Mouse (Mus musculus) right cerebral cortex, postnatal 14 days (tissue): ENCODE data around the gene Ttc30a2.
"Not testable (repeated sequence)": the region's sequence is repeated elsewhere in the genome, so short reads cannot be mapped to it uniquely, and the experiment has no call there.

Experiments
- DNase-seq: peaks from one replicate; pipeline ENCODE4 v3.0.0; 2022

Ttc30a2 gene

DNA sequence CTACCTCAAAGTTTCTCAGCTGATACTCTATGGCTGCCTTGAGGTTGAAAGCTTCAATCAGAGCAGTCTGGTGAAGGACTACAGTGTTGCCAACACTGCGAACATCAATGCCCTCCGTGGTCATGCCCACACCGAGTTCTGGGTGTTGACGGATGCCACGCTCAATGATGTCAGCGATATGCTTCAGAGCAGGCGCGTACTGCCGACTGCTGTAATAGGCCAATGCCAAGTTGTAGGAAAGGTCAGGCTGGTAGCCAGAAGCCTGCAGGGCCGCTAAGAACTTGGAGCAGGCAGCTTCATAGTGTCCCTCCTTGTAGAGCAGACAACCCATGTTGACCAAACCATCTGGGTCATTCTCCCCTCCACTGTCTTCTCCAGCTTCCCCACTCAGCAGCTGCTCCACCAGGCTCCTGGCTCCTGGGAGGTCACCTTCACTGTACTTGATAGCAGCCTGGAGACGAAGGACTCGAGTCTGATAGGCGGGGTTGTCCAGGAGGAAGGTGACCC lies 3.0 kb upstream of the Ttc30a2 start:
- DNase-seq = not testable (repeated sequence)

DNA sequence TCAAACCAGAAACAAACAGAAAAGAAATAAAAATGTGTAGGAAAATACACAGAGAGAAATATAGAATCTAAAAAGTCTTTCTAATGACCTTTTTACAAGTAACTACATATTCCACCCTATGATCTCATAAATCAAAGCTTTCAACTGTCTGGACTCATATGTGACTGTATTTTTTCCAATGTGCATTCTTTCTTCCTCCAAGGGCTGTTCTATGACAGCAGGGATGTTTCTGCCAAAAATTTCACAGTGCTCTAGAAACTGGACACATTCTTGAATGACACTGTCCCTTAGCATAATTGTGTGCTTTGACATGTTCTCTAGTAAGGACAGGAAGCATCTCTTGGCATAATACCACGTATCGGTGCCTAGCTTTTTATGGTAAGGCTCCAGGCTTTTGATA lies 1.9 kb downstream of the Ttc30a2 start:
- not testable (repeated sequence) for DNase-seq

DNA sequence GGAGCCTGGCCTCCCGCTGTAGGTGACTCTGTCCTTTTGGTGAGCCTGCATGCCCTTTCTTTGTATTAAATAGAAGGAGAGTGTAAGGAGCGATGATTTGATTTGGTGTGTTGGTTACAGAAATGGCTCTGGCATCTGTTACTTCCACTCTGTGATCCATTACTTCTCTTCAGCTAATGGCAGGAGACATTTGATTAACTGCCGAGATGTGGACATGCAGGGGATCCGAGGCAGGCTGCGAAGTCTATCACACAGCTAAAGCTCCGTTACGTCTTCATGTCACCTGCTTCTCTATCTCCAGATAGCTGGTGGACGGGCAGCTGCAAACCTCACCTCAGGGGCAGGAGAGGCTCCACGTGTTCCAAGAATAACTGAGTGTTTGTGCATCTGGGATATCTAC lies 3.8 kb downstream of the Ttc30a2 start:
- no peak for DNase-seq

DNA sequence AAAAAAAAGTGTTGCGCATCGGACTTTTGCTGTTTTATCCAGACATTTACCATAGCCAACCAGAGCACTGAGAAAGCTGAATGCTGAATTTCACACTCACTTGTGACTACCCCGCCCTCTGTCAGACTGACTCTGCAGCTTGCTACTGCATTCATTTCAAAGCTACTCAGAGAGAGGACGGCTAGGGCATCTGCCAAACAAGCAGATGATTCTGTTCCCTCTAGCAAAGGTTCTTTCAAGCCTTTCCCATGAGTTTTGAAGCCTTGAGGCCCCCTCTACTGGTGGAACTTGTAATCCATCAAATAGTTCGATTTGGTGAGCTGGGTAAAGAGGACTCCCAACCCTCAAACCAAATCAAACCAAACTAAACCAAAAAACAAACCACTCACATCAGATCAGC lies 13.0 kb downstream of the Ttc30a2 start:
- peak; percentile 43 for DNase-seq

DNA sequence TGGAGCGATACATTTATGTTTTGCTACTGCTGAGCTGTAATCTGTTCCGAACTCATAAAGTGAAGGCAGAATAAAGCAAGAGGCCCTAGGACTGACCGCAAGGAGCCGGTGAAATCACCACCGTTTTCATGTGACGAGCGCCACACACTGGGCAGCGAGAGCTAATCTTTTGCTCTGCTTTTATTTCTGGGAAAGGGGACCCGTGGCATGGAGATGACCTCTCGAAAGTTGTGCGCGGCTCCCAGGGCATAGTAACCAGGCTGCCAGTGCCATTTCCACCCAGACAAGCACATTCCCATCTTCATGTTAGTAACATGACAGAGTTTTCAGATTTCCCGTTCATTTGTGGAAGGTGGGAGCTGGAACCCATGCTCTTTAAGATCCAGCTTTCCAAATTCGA lies 13.5 kb downstream of the Ttc30a2 start:
- peak; percentile 58 for DNase-seq

DNA sequence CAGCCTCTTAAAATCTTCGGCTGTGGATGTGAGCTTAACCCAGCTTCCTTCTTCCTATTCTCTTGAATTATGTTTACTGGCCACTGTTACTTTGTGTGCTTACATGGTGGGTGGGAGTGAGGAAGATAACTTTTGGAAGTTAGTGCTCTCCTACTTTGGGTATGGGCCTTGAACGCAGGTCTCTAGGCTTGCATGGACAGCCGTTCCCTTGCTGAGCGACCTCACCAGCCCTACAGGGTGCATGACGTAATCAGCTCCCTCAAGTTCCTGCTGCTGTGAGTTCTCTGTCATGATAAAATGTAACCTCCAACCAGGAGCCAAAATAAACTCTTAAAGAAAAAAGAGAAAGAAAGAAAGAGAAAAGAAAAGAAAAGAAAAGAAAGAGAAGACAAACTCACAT lies 13.9 kb downstream of the Ttc30a2 start:
- no peak for DNase-seq

DNA sequence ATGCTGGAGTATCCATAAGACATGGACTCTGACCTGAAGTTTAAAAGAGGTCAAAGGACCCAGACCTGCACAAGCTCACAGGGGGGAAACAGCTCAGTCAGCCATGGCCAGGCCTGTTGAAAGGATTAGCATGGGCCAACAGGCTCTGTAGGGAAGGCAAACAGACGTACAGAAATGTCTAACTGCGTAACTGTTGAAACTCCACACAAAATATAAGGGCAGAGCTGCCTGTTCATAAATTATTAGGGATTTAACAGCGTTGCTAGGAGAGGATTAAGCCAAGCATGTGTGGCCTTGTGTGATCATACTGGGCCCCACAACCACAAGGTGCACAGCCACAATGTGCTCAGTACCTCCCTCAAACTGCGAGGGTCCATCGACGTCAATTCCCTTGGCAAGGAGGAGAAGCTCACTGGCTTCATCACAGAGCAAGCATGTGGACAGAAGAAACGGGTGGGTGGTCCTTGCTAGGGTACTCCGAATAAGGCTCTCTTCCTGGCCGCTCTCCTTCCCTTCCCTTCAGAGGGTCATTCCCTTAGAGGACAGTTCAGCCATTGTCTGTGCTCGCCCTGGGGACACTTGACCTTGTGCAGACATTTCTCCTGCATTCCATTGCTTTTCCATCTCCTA lies 14.6 kb downstream of the Ttc30a2 start:
- DNase-seq = no peak

DNA sequence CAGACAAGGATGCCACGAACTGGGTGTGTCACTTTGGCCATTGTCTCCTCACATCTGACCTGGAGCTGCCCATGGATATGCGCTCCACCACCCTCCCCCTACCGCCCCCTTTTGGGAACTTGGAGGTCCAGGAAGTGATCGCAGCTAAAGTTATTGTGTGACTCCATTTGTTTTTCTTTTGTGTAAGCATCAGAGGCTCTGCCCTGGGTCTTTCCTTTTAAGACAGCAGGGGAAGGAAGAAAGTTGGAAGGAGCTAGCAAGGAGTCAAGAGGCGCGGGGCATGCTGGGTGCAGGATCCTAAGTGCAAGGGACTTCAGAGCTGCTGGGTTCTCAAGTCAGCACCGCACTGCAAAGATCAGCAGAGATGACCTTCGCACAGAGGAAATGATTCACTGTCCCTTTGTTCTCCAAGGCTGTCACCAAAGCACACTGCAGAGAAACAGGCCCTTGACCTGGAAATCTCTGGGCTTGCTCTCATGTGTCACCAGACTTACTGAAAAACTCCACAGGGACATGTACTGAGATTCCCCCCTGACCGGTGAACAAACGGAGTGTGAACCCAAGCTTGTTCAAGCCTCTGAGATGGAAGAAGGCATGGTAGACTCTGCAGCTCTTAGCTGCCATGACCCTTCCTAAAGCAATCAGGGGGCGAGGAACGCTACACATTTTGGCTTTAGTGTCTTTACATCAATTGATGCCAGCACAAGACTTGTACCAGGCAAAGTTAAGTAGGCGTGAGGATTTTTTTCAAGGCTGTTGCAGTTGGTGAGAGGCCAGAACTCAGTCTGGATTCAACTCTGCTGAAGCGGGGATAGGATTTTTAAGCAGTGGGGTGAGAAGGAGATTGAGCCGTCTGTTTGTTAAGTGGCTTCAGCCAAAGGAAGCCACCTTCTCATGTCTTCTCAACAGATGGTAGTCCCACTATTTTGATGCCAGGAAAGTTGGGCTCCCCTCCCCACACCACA lies 17.3 kb downstream of the Ttc30a2 start:
- DNase-seq = no peak

DNA sequence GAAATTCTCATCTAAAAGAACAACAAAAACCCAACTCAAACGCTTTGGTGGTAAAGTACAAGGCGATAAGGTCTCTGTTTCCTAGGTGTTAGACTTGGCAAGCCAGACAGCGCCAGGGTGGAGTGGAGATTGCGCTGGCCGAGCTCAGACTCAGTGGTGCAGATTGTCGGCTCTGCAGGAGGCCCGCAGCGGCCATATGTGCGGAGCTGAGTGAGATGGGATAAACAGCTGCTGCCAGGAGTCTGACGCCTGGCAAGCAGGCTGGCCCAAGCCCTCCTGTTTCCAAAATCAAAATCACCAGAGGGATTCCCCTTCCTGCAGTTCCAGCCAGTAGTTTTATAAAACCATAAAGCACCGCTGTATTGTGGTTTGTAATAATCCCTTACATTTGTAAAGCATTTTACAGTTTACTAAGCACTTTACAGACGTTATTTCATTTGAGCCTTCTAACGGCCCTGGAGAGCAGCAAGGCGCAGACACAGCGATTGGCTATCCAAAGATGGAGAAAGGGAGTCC lies 18.1 kb downstream of the Ttc30a2 start:
- no peak for DNase-seq

DNA sequence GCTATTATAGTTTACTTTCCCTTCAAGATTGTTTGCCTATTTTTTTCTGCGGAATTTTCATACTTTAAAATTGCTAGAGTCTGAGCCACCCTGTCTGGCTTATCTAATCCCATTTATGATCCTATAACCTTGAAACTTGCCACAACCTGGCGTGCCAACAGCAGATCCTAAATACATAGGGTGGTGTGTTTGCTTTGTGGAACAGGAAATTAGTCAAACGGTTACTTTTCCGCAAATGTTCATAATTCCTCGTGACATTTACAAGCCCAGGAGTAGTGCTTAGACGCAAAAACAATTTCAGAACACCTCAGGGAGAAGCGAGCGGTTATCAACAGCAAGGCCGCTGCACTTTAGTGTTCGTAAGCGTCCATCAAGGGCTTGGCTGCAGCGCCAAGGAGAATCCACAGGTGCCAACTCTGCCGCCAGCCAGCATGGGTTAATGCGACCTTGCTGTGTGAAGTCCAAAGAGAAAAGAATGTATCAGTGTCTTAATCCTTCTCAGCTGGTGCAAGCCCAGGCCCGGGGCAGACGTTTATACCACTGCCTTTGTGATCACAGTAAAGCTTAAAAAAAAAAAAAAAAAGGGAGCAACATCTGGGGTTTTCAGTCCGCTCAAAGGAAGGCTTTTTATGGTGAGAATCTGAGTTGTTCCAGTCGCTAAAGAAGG lies 18.7 kb downstream of the Ttc30a2 start:
- no peak for DNase-seq

DNA sequence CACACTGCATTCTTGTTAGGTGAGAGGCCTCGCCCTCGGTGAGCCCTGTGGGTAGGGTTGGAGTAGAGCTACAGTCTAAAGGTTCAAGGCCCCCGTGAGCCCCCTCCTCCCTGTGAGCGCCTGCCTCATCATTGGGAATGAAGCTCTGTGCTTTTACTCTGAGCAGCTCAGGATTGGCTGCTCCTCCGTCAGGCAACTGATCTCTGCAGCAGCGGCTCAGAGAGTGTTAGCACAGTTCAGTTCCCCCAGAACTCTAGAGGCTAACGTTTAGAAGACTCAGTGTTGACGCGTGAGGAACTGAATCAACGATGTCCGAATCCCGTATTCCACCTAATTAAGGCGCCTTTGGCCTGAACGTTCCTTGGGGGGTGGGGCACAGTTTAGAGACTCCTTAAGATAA lies 22.3 kb downstream of the Ttc30a2 start:
- no peak for DNase-seq

DNA sequence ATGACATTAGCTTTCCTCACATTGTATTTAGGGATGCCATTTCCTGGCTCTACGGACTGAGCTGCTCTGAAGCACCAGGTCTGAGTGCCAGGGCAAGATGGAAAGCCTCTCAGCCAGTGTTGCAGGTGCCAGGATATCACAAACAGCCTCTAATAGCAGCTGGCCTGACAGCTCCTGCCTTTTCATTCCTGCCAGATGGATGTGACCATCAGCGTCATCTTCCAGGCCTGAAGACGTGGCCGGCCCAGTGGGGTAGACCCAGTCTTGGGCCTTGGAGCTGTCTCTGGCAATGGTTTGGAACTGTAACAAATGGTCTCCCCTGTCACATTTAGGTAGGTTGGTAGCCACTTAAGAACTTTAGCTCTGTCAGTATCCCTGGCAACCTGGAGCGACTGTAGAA lies 24.6 kb downstream of the Ttc30a2 start:
- no peak for DNase-seq

DNA sequence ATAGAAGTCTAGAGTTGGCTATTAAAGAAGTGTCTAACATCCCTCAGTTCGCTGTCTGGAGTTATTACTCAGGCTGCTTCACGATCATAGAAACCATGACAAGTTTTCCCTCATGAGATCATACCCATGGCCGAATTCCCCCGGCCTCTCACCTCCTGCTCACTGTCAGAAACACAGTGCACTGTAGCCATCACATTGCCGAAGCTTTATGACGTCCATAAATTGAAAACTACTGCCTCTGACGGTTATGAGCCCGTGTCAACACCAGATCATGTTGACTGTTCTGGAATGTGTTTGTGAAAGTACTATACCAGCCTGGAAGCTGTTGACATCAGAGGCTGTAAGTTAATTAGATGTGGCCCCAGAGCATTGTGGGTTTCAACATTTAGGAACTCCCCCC lies 27.3 kb downstream of the Ttc30a2 start:
- no peak for DNase-seq

DNA sequence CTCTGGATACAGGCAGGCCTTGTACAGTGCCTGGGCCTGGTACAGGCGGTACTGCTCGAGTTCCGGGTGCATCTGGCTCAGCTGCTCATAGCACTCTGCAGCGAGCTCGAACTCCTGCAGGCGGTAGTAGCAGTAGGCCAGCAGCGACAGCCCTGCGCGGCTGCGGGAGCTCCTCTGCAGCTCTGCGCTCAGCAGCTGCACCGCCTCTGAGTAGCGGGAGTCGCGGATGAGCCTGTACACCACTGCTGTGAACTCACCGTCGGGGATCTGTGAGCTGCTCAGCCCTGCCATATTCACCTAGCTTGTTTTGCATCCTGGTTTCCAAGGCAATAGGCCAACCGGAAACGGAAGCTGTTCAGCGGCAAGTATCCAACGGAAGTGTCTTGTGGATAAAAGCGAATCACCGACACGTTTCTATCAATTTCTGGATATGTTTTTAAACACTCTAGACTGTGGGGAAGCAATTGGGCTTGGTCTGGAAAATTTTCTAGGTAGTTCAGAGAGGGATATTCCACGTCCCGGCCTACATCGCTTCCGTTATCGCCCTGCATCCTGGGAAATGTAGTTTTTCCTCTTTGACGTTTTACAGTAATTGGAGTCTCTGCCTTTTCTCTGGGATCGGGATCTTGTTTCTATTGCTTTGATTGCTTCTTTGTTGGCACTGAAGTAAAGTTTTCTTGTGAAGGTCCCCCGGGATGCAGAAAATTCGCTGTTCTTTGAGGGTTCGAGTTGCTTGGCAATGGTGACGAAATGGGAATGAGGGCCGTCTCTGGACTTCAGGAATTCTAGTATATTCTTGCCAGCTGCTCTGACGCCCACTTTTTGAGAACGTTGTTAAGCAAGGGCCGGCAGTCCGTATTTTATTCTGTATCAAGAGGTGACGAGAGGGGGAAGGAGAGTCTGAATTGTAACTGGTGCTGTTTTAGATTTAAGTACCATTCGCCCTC lies 39.6 kb downstream of the Ttc30a2 start, which contains the start of gene Ttc30b:
TSS of gene Ttc30b (minus strand) at position 469 of the 947 bp plus-strand sequence.
- DNase-seq = peak; percentile 64

DNA sequence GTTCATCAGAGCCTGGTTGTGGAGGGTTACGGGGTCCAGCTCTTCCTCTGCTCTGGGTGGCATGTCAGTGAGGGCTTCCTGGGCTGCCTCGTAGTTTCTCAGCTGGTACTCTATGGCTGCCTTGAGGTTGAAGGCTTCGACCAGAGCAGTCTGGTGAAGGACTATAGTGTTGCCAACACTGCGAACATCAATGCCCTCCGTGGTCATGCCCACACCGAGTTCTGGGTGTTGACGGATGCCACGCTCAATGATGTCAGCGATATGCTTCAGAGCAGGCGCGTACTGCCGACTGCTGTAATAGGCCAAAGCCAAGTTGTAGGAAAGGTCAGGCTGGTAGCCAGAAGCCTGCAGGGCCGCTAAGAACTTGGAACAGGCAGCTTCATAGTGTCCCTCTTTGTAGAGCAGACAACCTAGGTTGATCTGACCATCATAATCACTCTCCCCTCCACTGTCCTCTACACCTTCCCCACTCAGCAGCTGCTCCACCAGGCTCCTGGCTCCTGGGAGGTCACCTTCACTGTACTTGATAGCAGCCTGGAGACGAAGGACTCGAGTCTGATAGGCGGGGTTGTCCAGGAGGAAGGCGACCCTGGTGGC lies 40.4 kb downstream of the Ttc30a2 start:
- not testable (repeated sequence) for DNase-seq

DNA sequence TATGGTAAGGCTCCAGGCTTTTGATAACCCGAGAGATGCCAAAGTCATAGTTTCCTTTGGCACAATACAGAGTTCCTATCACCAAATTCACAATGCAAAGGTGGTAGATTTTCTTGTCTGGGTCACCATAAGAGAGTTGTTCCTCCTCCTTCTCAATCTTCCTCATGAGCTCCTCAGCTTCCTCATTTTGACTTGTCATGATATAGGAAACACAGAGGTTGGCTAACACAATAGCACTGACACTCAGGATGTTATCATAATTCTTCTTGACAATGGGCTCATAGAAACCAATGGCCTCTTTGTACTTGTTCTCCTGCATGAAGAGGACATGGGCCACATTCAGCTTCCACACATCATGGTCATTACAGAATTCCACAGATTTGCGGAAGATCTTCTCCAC lies 41.3 kb downstream of the Ttc30a2 start:
- DNase-seq = not testable (repeated sequence)

DNA sequence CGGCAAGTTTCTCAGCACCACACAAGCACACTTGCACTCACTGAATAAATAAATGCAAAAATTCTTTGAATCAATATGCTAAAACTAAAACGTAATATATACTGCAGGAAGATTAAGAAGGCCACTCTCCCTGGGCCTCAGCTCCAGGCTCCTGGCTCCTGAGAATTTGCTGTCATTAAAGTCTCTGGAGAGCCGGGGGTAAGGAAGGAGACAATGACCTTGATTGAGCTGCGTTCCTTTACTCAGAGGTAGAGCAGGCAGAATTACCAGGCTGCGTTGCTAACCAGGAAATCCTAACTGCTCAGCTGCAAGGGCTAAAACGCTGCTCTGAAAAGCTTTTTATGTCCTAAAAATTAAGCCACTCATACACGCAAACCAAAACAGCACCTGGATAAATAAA lies 44.4 kb downstream of the Ttc30a2 start:
- no peak for DNase-seq

DNA sequence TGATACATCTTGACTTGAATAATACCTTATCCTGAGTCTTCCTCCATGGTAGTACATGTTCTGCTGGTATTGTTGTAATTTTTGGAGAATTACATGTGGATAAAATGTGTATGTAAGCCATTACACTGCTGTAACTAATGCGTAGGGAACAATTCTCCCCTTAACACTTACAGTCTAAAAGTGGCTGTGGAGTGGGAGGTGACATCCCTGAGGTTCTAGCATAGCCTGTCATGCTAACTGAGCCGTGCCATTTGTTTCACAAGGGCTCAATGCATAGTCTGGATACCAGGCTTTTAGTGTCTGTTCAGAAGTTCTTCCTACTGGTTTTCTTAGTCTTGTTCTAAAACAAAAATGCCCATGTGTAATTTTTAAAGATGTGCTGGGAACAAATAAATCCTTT lies 47.0 kb downstream of the Ttc30a2 start:
- DNase-seq = no peak

DNA sequence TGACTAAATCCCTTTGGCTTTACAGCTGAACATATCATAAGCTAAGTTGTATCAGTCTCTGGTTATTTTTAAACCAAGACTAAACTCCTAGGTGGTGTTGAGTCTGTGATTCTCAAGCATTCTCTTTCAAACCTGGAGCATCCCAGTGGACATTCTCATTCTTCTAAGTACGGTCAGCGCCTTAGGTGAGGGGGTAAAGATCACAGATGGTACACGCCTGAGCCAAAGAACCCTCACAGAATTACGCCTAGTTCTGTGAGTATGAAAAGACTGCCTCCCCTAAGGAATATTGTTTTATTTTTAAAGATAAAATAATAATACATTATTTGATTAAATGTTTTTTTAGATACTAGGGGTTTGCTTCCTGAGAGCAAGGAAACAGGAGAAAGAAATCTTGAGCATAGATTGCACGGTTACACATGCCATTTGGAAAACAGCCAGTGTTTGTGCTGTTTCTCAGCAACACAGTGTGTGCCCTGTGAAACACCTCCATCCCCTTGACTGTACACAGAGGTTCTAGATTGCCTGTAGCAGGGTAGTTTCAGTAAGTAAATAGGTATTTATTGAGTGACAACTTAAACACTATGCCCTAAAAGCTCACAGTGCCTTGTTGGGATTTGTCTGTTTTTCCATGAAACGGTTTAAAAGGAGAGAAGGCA lies 48.1 kb downstream of the Ttc30a2 start:
- no peak for DNase-seq

DNA sequence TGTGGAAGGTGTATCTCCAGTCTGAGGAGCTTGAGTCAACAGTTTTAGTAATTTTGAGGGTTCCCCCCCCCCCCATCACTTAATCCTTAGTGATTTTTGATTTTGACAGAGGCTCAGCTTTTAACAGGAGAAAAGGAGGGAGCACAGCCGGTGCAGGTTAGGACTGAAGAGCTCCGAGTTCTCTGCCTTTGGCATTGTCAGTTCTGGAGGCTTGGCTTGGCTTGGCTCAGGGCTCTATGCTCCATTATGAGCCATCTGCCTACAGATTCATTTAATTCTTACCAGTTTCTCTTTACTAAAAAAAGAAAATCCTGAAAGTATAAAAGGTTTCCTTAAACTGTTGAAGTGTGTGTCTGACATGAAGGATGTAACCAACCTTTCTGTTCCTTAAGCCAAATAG lies 48.8 kb downstream of the Ttc30a2 start:
- no peak for DNase-seq

DNA sequence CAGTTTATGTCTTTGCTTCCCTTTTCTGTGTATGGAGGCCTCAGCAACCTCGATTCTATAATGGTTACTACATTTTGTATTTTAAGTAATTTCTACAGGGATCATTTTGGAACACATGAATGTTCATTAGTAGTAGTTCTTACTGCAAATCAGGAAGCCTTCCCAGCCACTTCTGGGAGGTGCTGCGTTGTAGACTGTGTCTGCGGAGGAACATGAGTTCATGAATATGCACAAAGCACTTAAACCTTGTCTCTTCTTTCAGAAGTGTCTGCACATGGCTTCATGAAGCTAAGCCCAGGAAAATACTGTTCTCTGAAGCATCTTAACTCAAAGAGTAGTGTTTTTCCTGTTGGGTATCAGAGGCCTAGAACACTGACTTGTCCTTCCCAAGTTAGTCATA lies 50.0 kb downstream of the Ttc30a2 start:
- DNase-seq = no peak
